21 mouse cellular contexts compared by ENCODE assay signal in the genomic region with DNA sequence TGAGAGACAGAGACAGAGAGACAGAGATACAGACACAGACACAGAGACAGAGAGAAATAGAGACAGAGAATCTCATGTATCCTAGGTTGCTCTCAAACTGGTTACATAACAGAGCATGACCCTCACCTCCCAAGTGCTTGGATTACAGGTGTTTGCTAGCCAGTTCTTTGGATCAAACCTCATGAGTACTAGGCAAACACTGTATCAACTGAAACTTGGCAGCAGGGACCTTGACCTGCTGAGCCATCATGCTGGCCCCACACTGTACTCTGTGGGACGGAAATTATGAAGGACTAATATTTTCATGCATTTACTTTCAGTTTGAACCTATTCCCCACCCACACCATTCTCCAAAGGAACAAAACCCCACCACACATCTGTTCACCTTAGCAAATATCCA. TPM values are rescaled to one million over a fixed set of nuclear protein-coding genes. Genes with fewer than 3 reads are reported as not detected.
DNase-seq lines count a peak whose midpoint lies in the region; ATAC-seq and TF ChIP-seq lines count a peak whose summit lies in the region.
"Had no signal": no experiment of that assay in that cellular context is flagged by ENCODE, and none has a peak within 500 bp of the region (broad histone marks: within the 10 kb centered on the region; RNA-seq: fewer than 3 reads in every experiment).

No protein-coding gene starts in this region.

- no peak overlapping the region for H3K4me3 ChIP-seq in heart, embryonic 11.5 days (ENCODE audit: low read depth, low read length)
- no peak overlapping the region for H3K4me3 ChIP-seq in intestine, embryonic 15.5 days (replicated peaks)
- H3K4me3 ChIP-seq in liver, embryonic 14.5 days (ENCODE audit: insufficient read depth in 1 of 2, low read depth in 2 of 2, low read length in 2 of 2) = no peak overlapping the region
- H3K4me3 ChIP-seq: embryonic facial prominence, embryonic 12.5 days; gastrocnemius, adult 2 months; heart, adult 2 months; hindbrain, embryonic 10.5 days; limb, embryonic 12.5 days had no signal

- H3K4me1 ChIP-seq in heart, embryonic 11.5 days (ENCODE audit: control insufficient read depth, insufficient read depth, low read length) = no peaks in the 10 kb centered on the region
- peaks cover 6% of the 10 kb centered on the region for H3K4me1 ChIP-seq in intestine, embryonic 15.5 days (replicated peaks)
- H3K4me1 ChIP-seq in liver, embryonic 14.5 days (replicated peaks; ENCODE audit: control insufficient read depth in 2 of 2, insufficient read depth in 2 of 2, low read length in 1 of 2) = peaks cover 0 to 3% of the 10 kb centered on the region in 2 experiments; a peak in 1 of 4 replicates
- H3K4me1 ChIP-seq: embryonic facial prominence, embryonic 12.5 days had no signal

- ATAC-seq in heart, embryonic 11.5 days (replicated peaks; ENCODE audit: insufficient number of reproducible peaks, low FRiP score, low TSS enrichment) = no peak
- ATAC-seq in intestine, embryonic 15.5 days = peak; percentile 77
- ATAC-seq in liver, embryonic 14.5 days (ENCODE audit: insufficient read depth) = peak; percentile 28; the same call in 1 of the 2 replicates
- ATAC-seq: activated CD4-positive, CD25-positive, alpha-beta regulatory T cell, adult 4 months; forebrain, postnatal 0 days; midbrain, embryonic 16.5 days; Patski had no signal

- WGBS in heart, embryonic 11.5 days (ENCODE audit: insufficient replicate concordance) = 74% methylated on average over 1 of the region's 1 CpGs
- WGBS in intestine, embryonic 15.5 days = 69% methylated on average over 1 of the region's 1 CpGs
- WGBS in liver, embryonic 14.5 days (ENCODE audit: insufficient replicate concordance) = 63% methylated on average over 1 of the region's 1 CpGs

- no peak overlapping the region for H3K27ac ChIP-seq in heart, embryonic 11.5 days (ENCODE audit: low read depth, low read length)
- no peak overlapping the region for H3K27ac ChIP-seq in intestine, embryonic 15.5 days
- H3K27ac ChIP-seq in liver, embryonic 14.5 days = no peak overlapping the region
- H3K27ac ChIP-seq: embryonic facial prominence, embryonic 12.5 days; gastrocnemius, adult 2 months; heart, adult 2 months; hindbrain, embryonic 10.5 days; limb, embryonic 12.5 days had no signal

- H3K9me3 ChIP-seq in heart, embryonic 11.5 days (replicated peaks; ENCODE audit: control insufficient read depth, low read length) = no peaks in the 10 kb centered on the region
- no peaks in the 10 kb centered on the region for H3K9me3 ChIP-seq in intestine, embryonic 15.5 days
- H3K9me3 ChIP-seq in liver, embryonic 14.5 days (ENCODE audit: control insufficient read depth, low read length) = no peaks in the 10 kb centered on the region
- H3K9me3 ChIP-seq: embryonic facial prominence, embryonic 12.5 days; hindbrain, embryonic 10.5 days; limb, embryonic 12.5 days had no signal

- DNase-seq in heart, adult 11 months = peak; percentile 54
- peak in 1 of 3 experiments; percentile 5 for DNase-seq in liver, embryonic 14.5 days (ENCODE audit: low read depth in 3 of 3, low spot score in 3 of 3)
- DNase-seq in lung, postnatal 10 days = peak; percentile 38
- no peak for DNase-seq in frontal cortex, adult 2 months (ENCODE audit: extremely low spot score in 1 of 2, low spot score in 1 of 2)
- DNase-seq in cerebellum, adult 9-11 months = no peak
- DNase-seq in layer of hippocampus, adult 8-10 months (ENCODE audit: low spot score in 2 of 2) = no peak
- DNase-seq: cerebellum, adult 18-20 months; forebrain, postnatal 0 days; gastrocnemius, adult 2 months; heart, adult 2 months; spleen, adult 18-20 months; thymus, postnatal 36 days had no signal

- H3K27me3 ChIP-seq in heart, embryonic 11.5 days (ENCODE audit: control insufficient read depth, insufficient read depth, low read length) = no peaks in the 10 kb centered on the region
- no peaks in the 10 kb centered on the region for H3K27me3 ChIP-seq in intestine, embryonic 15.5 days (replicated peaks)
- no peaks in the 10 kb centered on the region for H3K27me3 ChIP-seq in liver, embryonic 14.5 days (ENCODE audit: control insufficient read depth, insufficient read depth, low read length)
- H3K27me3 ChIP-seq: embryonic facial prominence, embryonic 12.5 days; limb, embryonic 12.5 days; Patski had no signal

- TF ChIP-seq EP300 in liver, embryonic 14.5 days (IDR thresholded peaks at IDR 0.05; ENCODE audit: low read depth) = no peak

- TF ChIP-seq CTCF in liver, embryonic 14.5 days (IDR thresholded peaks at IDR 0.05; ENCODE audit: low read depth) = no peak

- H3K4me2 ChIP-seq in heart, embryonic 11.5 days = no peak overlapping the region
- no peak overlapping the region for H3K4me2 ChIP-seq in intestine, embryonic 15.5 days (replicated peaks)
- H3K4me2 ChIP-seq in liver, embryonic 14.5 days (ENCODE audit: low read depth) = no peak overlapping the region
- H3K4me2 ChIP-seq: embryonic facial prominence, embryonic 12.5 days; limb, embryonic 12.5 days had no signal

- no peak overlapping the region for H3K9ac ChIP-seq in heart, embryonic 11.5 days (ENCODE audit: low read depth, low read length)
- no peak overlapping the region for H3K9ac ChIP-seq in intestine, embryonic 15.5 days
- H3K9ac ChIP-seq in liver, embryonic 14.5 days (replicated peaks) = no peak overlapping the region
- H3K9ac ChIP-seq: embryonic facial prominence, embryonic 12.5 days; forebrain, postnatal 0 days; limb, embryonic 12.5 days had no signal

- no peaks in the 10 kb centered on the region for H3K36me3 ChIP-seq in heart, embryonic 11.5 days (ENCODE audit: control insufficient read depth, insufficient read depth, low read length)
- no peaks in the 10 kb centered on the region for H3K36me3 ChIP-seq in intestine, embryonic 15.5 days
- no peaks in the 10 kb centered on the region for H3K36me3 ChIP-seq in liver, embryonic 14.5 days (replicated peaks; ENCODE audit: control insufficient read depth, insufficient read depth, low read depth)
- H3K36me3 ChIP-seq: embryonic facial prominence, embryonic 12.5 days; hindbrain, embryonic 10.5 days; limb, embryonic 12.5 days had no signal

RNA-seq across cellular contexts. Expression of a gene that starts 42.6 kb away (rescaled TPM):
- 8.9 and 9.7 TPM in 2 replicates for polyA plus RNA-seq in heart, embryonic 11.5 days (2014; fragmentation: Nextera tagmentation; extraction: Ambion mirVana)
- 59.6 and 64.8 TPM in 2 replicates for polyA plus RNA-seq in intestine, embryonic 15.5 days (2015; fragmentation: Nextera tagmentation; extraction: Ambion mirVana)
- 0.63 and 0.76 TPM in 2 replicates for polyA plus RNA-seq in liver, embryonic 14.5 days (2012; rRNA removed)
- 0.88 and 1.3 TPM in 2 replicates for polyA plus RNA-seq in liver, embryonic 14.5 days (2014; fragmentation: Nextera tagmentation; extraction: Ambion mirVana)
- polyA plus RNA-seq in frontal cortex, adult 2 months (2012; rRNA removed) = 1.2 TPM in 2 replicates
- total RNA-seq in layer of hippocampus, adult 8-10 months (2022) = 1 to 10 TPM in 1 of 4 experiments, under 1 TPM in 3; 0.13 to 1.4 (median 0.59) TPM
- polyA plus RNA-seq: activated CD4-positive, CD25-positive, alpha-beta regulatory T cell, adult 4 months; C2C12 had no signal

RNA-seq across cellular contexts. Expression of a gene that starts 45.6 kb away (rescaled TPM):
- 7.0 TPM in 2 replicates for polyA plus RNA-seq in heart, embryonic 11.5 days (2014; fragmentation: Nextera tagmentation; extraction: Ambion mirVana)
- polyA plus RNA-seq in intestine, embryonic 15.5 days (2015; fragmentation: Nextera tagmentation; extraction: Ambion mirVana) = 35.2 and 35.5 TPM in 2 replicates
- polyA plus RNA-seq in liver, embryonic 14.5 days (2012; rRNA removed) = 3.9 and 4.4 TPM in 2 replicates
- 0.75 and 1.0 TPM in 2 replicates for polyA plus RNA-seq in liver, embryonic 14.5 days (2014; fragmentation: Nextera tagmentation; extraction: Ambion mirVana)
- polyA plus RNA-seq in frontal cortex, adult 2 months (2012; rRNA removed) = 46.5 and 48.1 TPM in 2 replicates
- total RNA-seq in layer of hippocampus, adult 8-10 months (2022) = 100 to 1,000 TPM; 160 to 169 (median 163) TPM

RNA-seq across cellular contexts. Expression of a gene that starts 56.1 kb away (rescaled TPM):
- polyA plus RNA-seq in heart, embryonic 11.5 days (2014; fragmentation: Nextera tagmentation; extraction: Ambion mirVana) = 0.44 and 0.77 TPM in 2 replicates
- polyA plus RNA-seq in intestine, embryonic 15.5 days (2015; fragmentation: Nextera tagmentation; extraction: Ambion mirVana) = 1.0 and 1.4 TPM in 2 replicates
- polyA plus RNA-seq in liver, embryonic 14.5 days (2012; rRNA removed) = 0.12 and 0.22 TPM in 2 replicates
- 0.08 and 0.17 TPM in 2 replicates for polyA plus RNA-seq in liver, embryonic 14.5 days (2014; fragmentation: Nextera tagmentation; extraction: Ambion mirVana)
- polyA plus RNA-seq in frontal cortex, adult 2 months (2012; rRNA removed) = 1.8 and 2.1 TPM in 2 replicates
- total RNA-seq in layer of hippocampus, adult 8-10 months (2022) = 1 to 10 TPM; 2.1 to 2.6 (median 2.3) TPM
- total RNA-seq: forebrain, postnatal 0 days had no signal

RNA-seq across cellular contexts. Expression of a gene that starts 56.3 kb away (rescaled TPM):
- polyA plus RNA-seq in heart, embryonic 11.5 days (2014; fragmentation: Nextera tagmentation; extraction: Ambion mirVana) = 180 and 194 TPM in 2 replicates
- 256 and 258 TPM in 2 replicates for polyA plus RNA-seq in intestine, embryonic 15.5 days (2015; fragmentation: Nextera tagmentation; extraction: Ambion mirVana)
- 82.2 and 115 TPM in 2 replicates for polyA plus RNA-seq in liver, embryonic 14.5 days (2012; rRNA removed)
- 160 and 183 TPM in 2 replicates for polyA plus RNA-seq in liver, embryonic 14.5 days (2014; fragmentation: Nextera tagmentation; extraction: Ambion mirVana)
- polyA plus RNA-seq in frontal cortex, adult 2 months (2012; rRNA removed) = 105 and 124 TPM in 2 replicates
- total RNA-seq in layer of hippocampus, adult 8-10 months (2022) = 100 to 1,000 TPM; 111 to 137 (median 126) TPM

Comparison
In these comparisons a context has a peak if more than half of its experiments do, and no peak if none do; other contexts are left out.
1. DNase-seq: peak in heart, adult 11 months (single experiment) and lung, postnatal 10 days (single experiment); none in frontal cortex, adult 2 months (0 of 2), cerebellum, adult 9-11 months (single experiment) and layer of hippocampus, adult 8-10 months (0 of 2).